Mouse (Mus musculus) bone marrow, adult 2 months (tissue): ENCODE results near the gene Pes1.
"Not testable (repeated sequence)": the region's sequence is repeated elsewhere in the genome, so short reads cannot be mapped to it uniquely, and the experiment has no call there.

Experiments
- CTCF ChIP-seq: fragments of 200-500 bp; IDR thresholded peaks from 2 replicates; pipeline ENCODE4 v1.5.1; 2011; ENCODE audit warnings: low read length, control low read depth; ENCODE audit not compliant: control insufficient read depth, insufficient read depth
- POLR2A ChIP-seq: fragments of 200-500 bp; IDR thresholded peaks from 2 replicates; pipeline ENCODE4 v1.6.1; 2011; ENCODE audit warnings: low read depth, mild to moderate bottlenecking, control low read depth, low read length, borderline replicate concordance; ENCODE audit not compliant: control insufficient read depth

GRCm38 (mm10) chr11:4015796-4016195 is 52.0 kb downstream of the Pes1 start:
- TF ChIP-seq POLR2A, CTCF: not testable (repeated sequence)
